Mouse (Mus musculus): Measurements from ENCODE around the gene Trmt2a. TPM values are rescaled to one million over a fixed set of nuclear protein-coding genes. Genes with fewer than 3 reads are reported as not detected.
A peak's percentile ranks its signal among the peaks of the same experiment; 100 is the strongest.

Gene Trmt2a
- total and polyA plus RNA-seq, 3 experiments = 155 to 252 (median 196) TPM

GRCm38 (mm10) chr16:18210701-18211416 lies 37.6 kb upstream of the Trmt2a start:
- Histone ChIP-seq H3K79me2 (replicated peaks; ENCODE audit: control insufficient read depth, extremely low read depth, insufficient read depth, poor library complexity, severe bottlenecking) (no peaks in the 10 kb centered on the region), H3K9me3 (replicated peaks; ENCODE audit: low read length) (no peaks in the 10 kb centered on the region), H3K4me3 (replicated peaks in 1 of 3; ENCODE audit: low read depth in 2 of 3, low read length in 2 of 3, poor library complexity in 1 of 3) (no peak overlapping the region), H3K27ac (ENCODE audit: insufficient read depth, low read depth) (no peak overlapping the region), H3K27me3 (replicated peaks) (peaks cover 41% of the 10 kb centered on the region), H3K9ac (ENCODE audit: insufficient read depth, low read depth) (no peak overlapping the region), H3K4me2 (ENCODE audit: insufficient read depth, low read depth, poor library complexity, severe bottlenecking) (0 out of 2 replicates have a peak overlapping the region, but pooled peaks have one; percentile 23), H3K36me3 (replicated peaks in 1 of 2; ENCODE audit: control insufficient read depth in 1 of 2, insufficient read depth in 1 of 2, low read length in 1 of 2) (no peaks in the 10 kb centered on the region), H3K4me1 (ENCODE audit: control insufficient read depth in 1 of 2, insufficient read depth in 2 of 2) (peaks cover 8 to 27% of the 10 kb centered on the region in 2 experiments; a peak in 3 of 4 replicates)
- dilution Hi-C loops (cut with MboI; ENCODE audit: extremely low pct_ligation_motif_present, extremely low pct_unique_long_range_greater_than_20kb, low sequenced_read_pairs) = no loop called here
- peak; percentile 74 for DNase-seq (ENCODE audit: extremely low read depth)
- TF ChIP-seq RAD21 (IDR thresholded peaks at IDR 0.05; ENCODE audit: low read depth, low read length) (peak; percentile 58), CTCF (conservative IDR thresholded peaks at IDR 0.05 in 1 of 2, IDR thresholded peaks at IDR 0.05 in 1 of 2; ENCODE audit: low read depth in 2 of 2, low read length in 2 of 2) (peak; percentile 85 to 100), ELF1 (IDR thresholded peaks at IDR 0.05; ENCODE audit: low read depth, low read length) (0 out of 2 replicates have a peak, but pooled peaks have one; percentile 19), CHD1 (IDR thresholded peaks at IDR 0.05; ENCODE audit: low read depth, low read length) (no peak), SMC3 (IDR thresholded peaks at IDR 0.05; ENCODE audit: low read depth, low read length) (peak; percentile 71), MXI1 (IDR thresholded peaks at IDR 0.05; ENCODE audit: low read depth, low read length) (no peak)
- in situ Hi-C loops (cut with MboI; ENCODE audit: low pct_ligation_motif_present, low pct_unique_long_range_greater_than_20kb, low sequenced_read_pairs) = loop anchor here (5.0 kb wide), 2 partner anchors 34 to 89 kb away; no protein-coding TSS in a partner anchor

- Histone ChIP-seq H3K9me3 (replicated peaks; ENCODE audit: low read length) (no peaks in the 10 kb centered on the region), H3K4me1 (ENCODE audit: control insufficient read depth in 1 of 2, insufficient read depth in 2 of 2) (peaks cover 8 to 27% of the 10 kb centered on the region in 2 experiments; a peak in 3 of 4 replicates), H3K36me3 (replicated peaks in 1 of 2; ENCODE audit: control insufficient read depth in 1 of 2, insufficient read depth in 1 of 2, low read length in 1 of 2) (no peaks in the 10 kb centered on the region), H3K27me3 (replicated peaks) (peaks cover 35% of the 10 kb centered on the region), H3K79me2 (replicated peaks; ENCODE audit: control insufficient read depth, extremely low read depth, insufficient read depth, poor library complexity, severe bottlenecking) (no peaks in the 10 kb centered on the region), H3K4me2 (ENCODE audit: insufficient read depth, low read depth, poor library complexity, severe bottlenecking) (no peak overlapping the region), H3K9ac (ENCODE audit: insufficient read depth, low read depth) (no peak overlapping the region), H3K27ac (ENCODE audit: insufficient read depth, low read depth) (no peak overlapping the region), H3K4me3 (replicated peaks in 1 of 3; ENCODE audit: low read depth in 2 of 3, low read length in 2 of 3, poor library complexity in 1 of 3) (no peak overlapping the region)
- in situ Hi-C loops (cut with MboI; ENCODE audit: low pct_ligation_motif_present, low pct_unique_long_range_greater_than_20kb, low sequenced_read_pairs) (loop anchor here (5.0 kb wide), 2 partner anchors 34 to 89 kb away; no protein-coding TSS in a partner anchor), dilution Hi-C loops (cut with MboI; ENCODE audit: extremely low pct_ligation_motif_present, extremely low pct_unique_long_range_greater_than_20kb, low sequenced_read_pairs) (no loop called here)
- peak; percentile 78 for DNase-seq (ENCODE audit: extremely low read depth)
- TF ChIP-seq MXI1 (IDR thresholded peaks at IDR 0.05; ENCODE audit: low read depth, low read length) (peak; percentile 56; the same call in 1 of the 2 replicates), SIN3A (IDR thresholded peaks at IDR 0.05; ENCODE audit: low read length) (0 out of 2 replicates have a peak, but pooled peaks have one; percentile 42), ELF1 (IDR thresholded peaks at IDR 0.05; ENCODE audit: low read depth, low read length) (peak; percentile 34; the same call in 1 of the 2 replicates), TBP (conservative IDR thresholded peaks at IDR 0.05; ENCODE audit: low read depth, low read length) (no peak), JUND (conservative IDR thresholded peaks at IDR 0.05; ENCODE audit: low read depth, low read length) (no peak), ZNF384 (IDR thresholded peaks at IDR 0.05; ENCODE audit: low read depth, low read length) (0 out of 2 replicates have a peak, but pooled peaks have one; percentile 16), ETS1 (conservative IDR thresholded peaks at IDR 0.05; ENCODE audit: low read depth, low read length) (no peak), SMC3 (IDR thresholded peaks at IDR 0.05; ENCODE audit: low read depth, low read length) (peak; percentile 95), ZMIZ1 (IDR thresholded peaks at IDR 0.05; ENCODE audit: low read depth, low read length) (no peak), MEF2A (IDR thresholded peaks at IDR 0.05; ENCODE audit: borderline replicate concordance, low read depth, low read length) (peak; percentile 47; the same call in 1 of the 2 replicates), MAX (IDR thresholded peaks at IDR 0.05; ENCODE audit: low read length) (peak; percentile 79), RCOR1 (conservative IDR thresholded peaks at IDR 0.05; ENCODE audit: low read depth, low read length) (0 out of 2 replicates have a peak, but pooled peaks have one; percentile 56), MAFK (IDR thresholded peaks at IDR 0.05; ENCODE audit: insufficient replicate concordance, low read length) (no peak), MYC (IDR thresholded peaks at IDR 0.05; ENCODE audit: low read depth, low read length) (peak; percentile 62; the same call in 1 of the 2 replicates), USF1 (IDR thresholded peaks at IDR 0.05; ENCODE audit: low read depth, low read length) (no peak), E2F4 (IDR thresholded peaks at IDR 0.05; ENCODE audit: insufficient replicate concordance, low read depth, low read length) (no peak), CHD2 (IDR thresholded peaks at IDR 0.05; ENCODE audit: low read length) (no peak), CTCF (conservative IDR thresholded peaks at IDR 0.05 in 1 of 2, IDR thresholded peaks at IDR 0.05 in 1 of 2; ENCODE audit: low read depth in 2 of 2, low read length in 2 of 2) (peak; percentile 99), BHLHE40 (IDR thresholded peaks at IDR 0.05; ENCODE audit: low read depth, low read length) (peak; percentile 41; the same call in 1 of the 2 replicates), ZC3H11A (IDR thresholded peaks at IDR 0.05; ENCODE audit: low read depth, low read length) (peak; percentile 66), POLR2AphosphoS2 (IDR thresholded peaks at IDR 0.05; ENCODE audit: low read depth, low read length) (0 out of 2 replicates have a peak, but pooled peaks have one; percentile 43), NRF1 (IDR thresholded peaks at IDR 0.05; ENCODE audit: low read depth, low read length) (0 out of 2 replicates have a peak, but pooled peaks have one; percentile 35), RAD21 (IDR thresholded peaks at IDR 0.05; ENCODE audit: low read depth, low read length) (peak; percentile 100), HCFC1 (IDR thresholded peaks at IDR 0.05; ENCODE audit: low read depth, low read length) (peak; percentile 33), JUN (IDR thresholded peaks at IDR 0.05; ENCODE audit: insufficient read depth, low read depth, low read length) (no peak), PAX5 (IDR thresholded peaks at IDR 0.05; ENCODE audit: low read length) (no peak)
These were observed 36.9 kb upstream of the Trmt2a start for GRCm38 (mm10) chr16:18211417-18212171.

Measured in CH12.LX (cell line).